Mouse (Mus musculus) liver, postnatal 0 days (tissue): ENCODE results near the gene Dnajb7.

Source experiments
- CTCF ChIP-seq: sonication (generic); IDR thresholded peaks from 2 replicates; pipeline ENCODE4 v1.5.1; 2016; ENCODE audit warnings: antibody characterized with exemption, low read depth
- EP300 ChIP-seq: IDR thresholded peaks from 2 replicates; pipeline ENCODE4 v1.6.1; 2016; ENCODE audit warnings: antibody characterized with exemption, low read depth, mild to moderate bottlenecking

GRCm38 (mm10) chr15:81422156-81422681 is 14.1 kb upstream of the Dnajb7 start:
- TF ChIP-seq EP300 (no peak), CTCF (no peak)
